Mouse (Mus musculus) hindbrain, embryonic 13.5 days (tissue): Measurements from ENCODE around the gene 5730596B20Rik. TPM values are rescaled to one million over a fixed set of nuclear protein-coding genes. Genes with fewer than 3 reads are reported as not detected.
A peak's percentile ranks its signal among the peaks of the same experiment; 100 is the strongest.

Experiments used
- ATAC-seq: fragments of 200-750 bp; cut with Nextera tagmentation; 2 replicates; pipeline ENCODE4 v1.8.0; 2017; ENCODE audit warnings: moderate TSS enrichment; ENCODE audit not compliant: low FRiP score
- H3K27ac ChIP-seq: fragments of 300-500 bp; sonication (generic); 2 replicates; pipeline ENCODE4 v1.5.1; 2015; ENCODE audit warnings: inconsistent platforms, mild to moderate bottlenecking, moderate library complexity
- H3K27me3 ChIP-seq: fragments of 300-500 bp; sonication (generic); 2 replicates; pipeline ENCODE4 v1.6.1; 2015; ENCODE audit warnings: mild to moderate bottlenecking, inconsistent platforms
- H3K36me3 ChIP-seq: fragments of 300-500 bp; sonication (generic); 2 replicates; pipeline ENCODE4 v1.6.1; 2015; ENCODE audit warnings: mild to moderate bottlenecking, inconsistent platforms
- H3K4me1 ChIP-seq: fragments of 300-500 bp; sonication (generic); replicated peaks from 2 replicates; pipeline ENCODE4 v1.6.1; 2015; ENCODE audit warnings: inconsistent platforms
- H3K4me2 ChIP-seq: fragments of 300-500 bp; sonication (generic); 2 replicates; pipeline ENCODE4 v1.6.1; 2015; ENCODE audit warnings: inconsistent platforms, mild to moderate bottlenecking, moderate library complexity
- H3K4me3 ChIP-seq: fragments of 300-500 bp; sonication (generic); 2 replicates; pipeline ENCODE4 v1.5.1; 2015; ENCODE audit warnings: mild to moderate bottlenecking, inconsistent platforms
- H3K9ac ChIP-seq: fragments of 300-500 bp; sonication (generic); 2 replicates; pipeline ENCODE4 v1.6.1; 2015; ENCODE audit warnings: mild to moderate bottlenecking, inconsistent platforms
- H3K9me3 ChIP-seq: fragments of 300-500 bp; sonication (generic); 2 replicates; pipeline ENCODE4 v1.6.1; 2016; ENCODE audit warnings: inconsistent platforms
- WGBS: fragments of 180-500 bp; shearing (Covaris S2); methylation state at CpG from one replicate; pipeline ENCODE4 v1.1.7; 2015; 5-methylcytosine and 5-hydroxymethylcytosine counted together
- polyA plus RNA-seq: library from polyadenylated mRNA; unstranded; fragments of >200 nt; fragmentation: Nextera tagmentation; extraction: Ambion mirVana; gene quantifications from 2 replicates; pipeline ENCODE4 v1.2.1, GENCODE M21; 2015

Gene 5730596B20Rik
- polyA plus RNA-seq, 1 experiment from 2014 or later: 8.3 TPM

GRCm38 (mm10) chr6:52171938-52172337 is 5.4 kb upstream of the 5730596B20Rik start:
- Histone ChIP-seq H3K4me3 (peak overlapping the region; percentile 70), H3K27ac (peak overlapping the region; percentile 100), H3K4me1 (peaks cover 44% of the 10 kb centered on the region), H3K9ac (peak overlapping the region; percentile 100), H3K27me3 (peaks cover 37% of the 10 kb centered on the region), H3K9me3 (no peaks in the 10 kb centered on the region), H3K4me2 (peak overlapping the region; percentile 88), H3K36me3 (peaks cover 3% of the 10 kb centered on the region; the same call in 1 of the 2 replicates)
- 3% methylated on average over 7 of the region's 7 CpGs for WGBS
- ATAC-seq: peak; percentile 1; the same call in 1 of the 2 replicates

GRCm38 (mm10) chr6:52172501-52172900 is 4.8 kb upstream of the 5730596B20Rik start:
- Histone ChIP-seq H3K27ac (peak overlapping the region; percentile 100), H3K4me1 (peaks cover 44% of the 10 kb centered on the region), H3K9ac (peak overlapping the region; percentile 100)

GRCm38 (mm10) chr6:52173648-52174047 is 3.6 kb upstream of the 5730596B20Rik start:
- WGBS: 7% methylated on average over 4 of the region's 4 CpGs
- Histone ChIP-seq H3K4me1 (peaks cover 42% of the 10 kb centered on the region), H3K4me3 (peak overlapping the region; percentile 70), H3K9ac (peak overlapping the region; percentile 100), H3K27me3 (peaks cover 38% of the 10 kb centered on the region), H3K4me2 (peak overlapping the region; percentile 88), H3K36me3 (peaks cover 3% of the 10 kb centered on the region; the same call in 1 of the 2 replicates), H3K27ac (peak overlapping the region; percentile 100), H3K9me3 (no peaks in the 10 kb centered on the region)
- ATAC-seq: no peak

More at GRCm38 (mm10) chr6:52172501-52172900, 4.8 kb upstream of the 5730596B20Rik start:
- Histone ChIP-seq H3K4me2 (peak overlapping the region; percentile 88), H3K4me3 (peak overlapping the region; percentile 70), H3K27me3 (peaks cover 37% of the 10 kb centered on the region), H3K36me3 (peaks cover 3% of the 10 kb centered on the region; the same call in 1 of the 2 replicates), H3K9me3 (no peaks in the 10 kb centered on the region)
- WGBS: under 1% methylated on average over 35 of the region's 35 CpGs
- peak; percentile 85 for ATAC-seq

- WGBS: under 1% methylated on average over 30 of the region's 41 CpGs
- H3K36me3 ChIP-seq: no peaks in the 10 kb centered on the region; the same call in 1 of the 2 replicates
- H3K4me1 ChIP-seq: peaks cover 34% of the 10 kb centered on the region
- peak overlapping the region; percentile 97 for H3K9ac ChIP-seq
- H3K27ac ChIP-seq: peak overlapping the region; percentile 99
- H3K4me2 ChIP-seq: peak overlapping the region; percentile 88
- H3K27me3 ChIP-seq: peaks cover 47% of the 10 kb centered on the region
- ATAC-seq: no peak
- peak overlapping the region; percentile 70 for H3K4me3 ChIP-seq
- H3K9me3 ChIP-seq: no peaks in the 10 kb centered on the region
Measured at GRCm38 (mm10) chr6:52174968-52175751, 2.1 kb upstream of the 5730596B20Rik start.

- peaks cover 34% of the 10 kb centered on the region for H3K4me1 ChIP-seq
- ATAC-seq: peak; percentile 62
- WGBS: under 1% methylated on average over 19 of the region's 35 CpGs
- peak overlapping the region; percentile 97 for H3K9ac ChIP-seq
- H3K27me3 ChIP-seq: peaks cover 48% of the 10 kb centered on the region
- H3K27ac ChIP-seq: peak overlapping the region; percentile 99
- no peaks in the 10 kb centered on the region; the same call in 1 of the 2 replicates for H3K36me3 ChIP-seq
- H3K9me3 ChIP-seq: no peaks in the 10 kb centered on the region
- peak overlapping the region; percentile 88 for H3K4me2 ChIP-seq
- peak overlapping the region; percentile 70 for H3K4me3 ChIP-seq
Measured at GRCm38 (mm10) chr6:52175864-52176263, 1.4 kb upstream of the 5730596B20Rik start.

- Histone ChIP-seq H3K9ac (peak overlapping the region; percentile 97), H3K9me3 (no peaks in the 10 kb centered on the region), H3K4me2 (peak overlapping the region; percentile 88)
Measured at GRCm38 (mm10) chr6:52176391-52176790, 907 bp upstream of the 5730596B20Rik start.

GRCm38 (mm10) chr6:52177806-52178205 is 508 bp downstream of the 5730596B20Rik start:
- peaks cover 53% of the 10 kb centered on the region for H3K27me3 ChIP-seq
- peak overlapping the region; percentile 99 for H3K27ac ChIP-seq
- no peaks in the 10 kb centered on the region for H3K9me3 ChIP-seq
- H3K4me3 ChIP-seq: peak overlapping the region; percentile 70
- peak overlapping the region; percentile 88 for H3K4me2 ChIP-seq
- WGBS: 2% methylated on average over 9 of the region's 9 CpGs
- peaks cover 32% of the 10 kb centered on the region for H3K4me1 ChIP-seq
- peak overlapping the region; percentile 97 for H3K9ac ChIP-seq
- no peak for ATAC-seq
- H3K36me3 ChIP-seq: no peaks in the 10 kb centered on the region

More at GRCm38 (mm10) chr6:52176391-52176790, 907 bp upstream of the 5730596B20Rik start:
- H3K27ac ChIP-seq: peak overlapping the region; percentile 99
- WGBS: under 1% methylated on average over 6 of the region's 6 CpGs
- H3K4me1 ChIP-seq: peaks cover 34% of the 10 kb centered on the region
- ATAC-seq: no peak
- H3K27me3 ChIP-seq: peaks cover 48% of the 10 kb centered on the region
- peak overlapping the region; percentile 70 for H3K4me3 ChIP-seq
- H3K36me3 ChIP-seq: no peaks in the 10 kb centered on the region

GRCm38 (mm10) chr6:52178918-52179665 is 1.8 kb downstream of the 5730596B20Rik start:
- no peaks in the 10 kb centered on the region for H3K9me3 ChIP-seq
- H3K27me3 ChIP-seq: peaks cover 55% of the 10 kb centered on the region
- H3K4me1 ChIP-seq: peaks cover 37% of the 10 kb centered on the region
- H3K4me2 ChIP-seq: peak overlapping the region; percentile 88
- H3K27ac ChIP-seq: peak overlapping the region; percentile 99
- peak overlapping the region; percentile 97 for H3K9ac ChIP-seq
- peak overlapping the region; percentile 70 for H3K4me3 ChIP-seq
- 1% methylated on average over 4 of the region's 4 CpGs for WGBS
- no peaks in the 10 kb centered on the region for H3K36me3 ChIP-seq
- 0 out of 2 replicates have a peak, but pooled peaks have one; percentile 5 for ATAC-seq

GRCm38 (mm10) chr6:52179690-52180089 is 2.4 kb downstream of the 5730596B20Rik start:
- ATAC-seq: no peak
- peak overlapping the region; percentile 99 for H3K27ac ChIP-seq
- 2% methylated on average over 10 of the region's 10 CpGs for WGBS
- peak overlapping the region; percentile 88 for H3K4me2 ChIP-seq
- H3K9me3 ChIP-seq: no peaks in the 10 kb centered on the region
- peak overlapping the region; percentile 97 for H3K9ac ChIP-seq
- peaks cover 43% of the 10 kb centered on the region for H3K4me1 ChIP-seq
- H3K36me3 ChIP-seq: no peaks in the 10 kb centered on the region
- peak overlapping the region; percentile 70 for H3K4me3 ChIP-seq
- peaks cover 61% of the 10 kb centered on the region for H3K27me3 ChIP-seq

- H3K36me3 ChIP-seq: no peaks in the 10 kb centered on the region
- peak overlapping the region; percentile 97 for H3K9ac ChIP-seq
- H3K4me3 ChIP-seq: peak overlapping the region; percentile 70
- WGBS: under 1% methylated on average over 11 of the region's 11 CpGs
- H3K27ac ChIP-seq: peak overlapping the region; percentile 99
- peaks cover 66% of the 10 kb centered on the region for H3K27me3 ChIP-seq
- H3K4me1 ChIP-seq: peaks cover 48% of the 10 kb centered on the region
- no peak for ATAC-seq
- H3K4me2 ChIP-seq: peak overlapping the region; percentile 88
- no peaks in the 10 kb centered on the region for H3K9me3 ChIP-seq
Measured at GRCm38 (mm10) chr6:52180213-52180710, 3.0 kb downstream of the 5730596B20Rik start.

GRCm38 (mm10) chr6:52180726-52181125 is 3.4 kb downstream of the 5730596B20Rik start:
- Histone ChIP-seq H3K4me2 (peak overlapping the region; percentile 88), H3K27ac (peak overlapping the region; percentile 99), H3K9me3 (no peaks in the 10 kb centered on the region), H3K4me3 (peak overlapping the region; percentile 70), H3K4me1 (peaks cover 52% of the 10 kb centered on the region), H3K9ac (peak overlapping the region; percentile 97), H3K27me3 (peaks cover 71% of the 10 kb centered on the region), H3K36me3 (no peaks in the 10 kb centered on the region)
- 5% methylated on average over 3 of the region's 3 CpGs for WGBS
- no peak for ATAC-seq

GRCm38 (mm10) chr6:52182030-52182429 is 4.7 kb downstream of the 5730596B20Rik start:
- no peaks in the 10 kb centered on the region for H3K9me3 ChIP-seq
- H3K9ac ChIP-seq: peak overlapping the region; percentile 97
- WGBS: 21% methylated on average over 2 of the region's 2 CpGs
- H3K4me2 ChIP-seq: peak overlapping the region; percentile 88
- peak overlapping the region; percentile 70 for H3K4me3 ChIP-seq
- no peak for ATAC-seq
- H3K36me3 ChIP-seq: no peaks in the 10 kb centered on the region
- H3K27ac ChIP-seq: peak overlapping the region; percentile 99
- H3K4me1 ChIP-seq: peaks cover 58% of the 10 kb centered on the region
- peaks cover 84% of the 10 kb centered on the region for H3K27me3 ChIP-seq
